Mouse (Mus musculus) forebrain, embryonic 14.5 days (tissue): ENCODE results near the gene Jmjd7. TPM values are rescaled to one million over a fixed set of nuclear protein-coding genes. Genes with fewer than 3 reads are reported as not detected.

ENCODE experiments used
- ATAC-seq: fragments of 200-750 bp; cut with Nextera tagmentation; 2 replicates; pipeline ENCODE4 v1.8.0; 2017; ENCODE audit warnings: mild to moderate bottlenecking, moderate library complexity
- DNase-seq: peaks from one replicate; pipeline ENCODE4 v3.0.0-alpha.2; 2015; ENCODE audit warnings: low spot score
- H3K27ac ChIP-seq: fragments of 300-500 bp; sonication (generic); 2 replicates; pipeline ENCODE4 v1.5.1; 2014; ENCODE audit warnings: low read depth, mild to moderate bottlenecking, control low read depth, low read length, moderate library complexity
- H3K27me3 ChIP-seq: fragments of 300-500 bp; sonication (generic); replicated peaks from 2 replicates; pipeline ENCODE4 v1.6.1; 2014; ENCODE audit warnings: low read length, control low read depth, mixed read lengths; ENCODE audit not compliant: control insufficient read depth, insufficient read depth
- H3K36me3 ChIP-seq: fragments of 300-500 bp; sonication (generic); 2 replicates; pipeline ENCODE4 v1.6.1; 2014; ENCODE audit warnings: low read length, control low read depth; ENCODE audit not compliant: control insufficient read depth, insufficient read depth
- H3K4me1 ChIP-seq: fragments of 300-500 bp; sonication (generic); 2 replicates; pipeline ENCODE4 v1.6.1; 2014; ENCODE audit warnings: antibody characterized with exemption, low read length, control low read depth; ENCODE audit not compliant: control insufficient read depth, insufficient read depth
- H3K4me2 ChIP-seq: fragments of 300-500 bp; sonication (generic); 2 replicates; pipeline ENCODE4 v1.6.1; 2014; ENCODE audit warnings: mild to moderate bottlenecking, control low read depth, low read length
- H3K4me3 ChIP-seq: fragments of 300-500 bp; sonication (generic); 2 replicates; pipeline ENCODE4 v1.5.1; 2014; ENCODE audit warnings: low read depth, low read length, control low read depth
- H3K9ac ChIP-seq: fragments of 300-500 bp; sonication (generic); 2 replicates; pipeline ENCODE4 v1.6.1; 2014; ENCODE audit warnings: mild to moderate bottlenecking, low read length, control low read depth, moderate library complexity
- H3K9me3 ChIP-seq: fragments of 300-500 bp; sonication (generic); replicated peaks from 2 replicates; pipeline ENCODE4 v1.6.1; 2016; ENCODE audit warnings: low read length, control low read depth, mixed read lengths; ENCODE audit not compliant: control insufficient read depth
- WGBS: fragments of 180-500 bp; shearing (Covaris S2); extraction: QIAGEN DNeasy Blood & Tissue Kit; methylation state at CpG from one replicate; pipeline ENCODE4 v1.1.7; 2014; 5-methylcytosine and 5-hydroxymethylcytosine counted together
- polyA plus RNA-seq: library from polyadenylated mRNA; unstranded; fragments of >200 nt; fragmentation: Nextera tagmentation; extraction: Ambion mirVana; gene quantifications from 2 replicates; pipeline ENCODE4 v1.2.1, GENCODE M21; 2014

Jmjd7 gene
- polyA plus RNA-seq, 1 experiment from 2014 or later, result 23.3 TPM

DNA sequence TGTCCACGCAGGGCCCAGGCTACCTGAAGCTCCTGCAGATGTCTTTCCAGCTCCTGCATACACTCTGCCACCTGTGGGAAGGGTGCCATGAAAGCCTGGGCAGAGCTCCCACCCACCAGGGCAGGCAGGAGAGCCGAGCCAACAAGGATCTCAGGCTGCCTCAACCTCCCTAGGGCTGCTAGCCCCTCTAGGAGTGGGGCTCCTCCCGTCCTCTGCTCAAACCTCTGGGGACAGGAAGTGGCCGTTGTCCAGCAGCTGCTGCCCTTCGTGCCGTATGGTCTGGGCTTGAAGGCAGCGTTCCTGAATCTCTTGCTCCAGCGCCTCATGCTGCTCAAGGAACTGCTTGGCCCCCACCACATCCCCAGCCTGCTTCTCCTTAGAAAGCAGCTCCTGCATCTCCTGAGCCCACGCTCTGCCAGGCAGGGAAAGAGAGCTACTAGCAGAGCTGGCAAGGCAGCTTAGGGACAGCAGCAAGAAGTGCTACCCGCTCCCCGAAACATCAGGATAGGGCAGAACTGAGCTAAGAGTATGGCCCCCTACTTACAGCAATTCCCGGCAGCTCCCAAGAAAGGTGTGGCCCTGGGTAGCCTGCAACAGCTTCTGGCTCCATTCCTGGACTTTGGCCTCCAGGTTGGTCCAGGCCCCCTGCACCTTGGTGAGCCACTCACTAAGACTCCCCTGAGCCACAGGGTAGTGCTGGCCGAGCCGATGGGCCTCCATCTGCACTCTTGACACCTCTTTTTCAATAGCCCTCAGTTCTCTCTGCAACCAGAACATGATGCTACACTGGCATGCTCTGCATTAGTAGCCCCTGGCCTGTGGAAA lies 19.4 kb downstream of the Jmjd7 start:
- no peak overlapping the region for H3K4me3 ChIP-seq
- H3K27ac ChIP-seq, result no peak overlapping the region
- no peaks in the 10 kb centered on the region for H3K4me1 ChIP-seq
- H3K27me3 ChIP-seq, result no peaks in the 10 kb centered on the region
- H3K36me3 ChIP-seq, result peaks cover 8% of the 10 kb centered on the region
- ATAC-seq (no peak), DNase-seq (no peak)
- WGBS, result 73% methylated on average over 14 of the region's 14 CpGs
- no peak overlapping the region for H3K9ac ChIP-seq
- H3K4me2 ChIP-seq, result no peak overlapping the region
- H3K9me3 ChIP-seq, result no peaks in the 10 kb centered on the region

DNA sequence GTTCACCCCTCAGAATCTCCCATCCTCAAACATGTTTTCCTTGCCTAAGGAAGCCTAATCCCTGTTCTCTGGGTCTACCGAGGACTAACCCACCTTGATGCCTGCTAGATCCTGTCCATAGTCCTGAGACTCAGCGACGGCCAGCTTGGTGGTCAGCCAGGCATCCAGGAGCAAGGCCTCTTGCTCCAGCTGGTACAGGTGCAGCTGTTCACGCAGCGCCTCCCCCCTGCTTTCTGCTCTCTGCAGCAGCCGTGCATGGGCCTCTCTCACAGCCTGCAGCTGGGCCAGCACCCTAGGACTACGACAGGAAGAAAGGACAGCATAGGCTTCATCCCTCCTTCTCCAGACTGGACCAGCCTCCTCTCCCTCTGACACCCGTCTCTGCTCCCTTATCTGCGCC lies 20.9 kb downstream of the Jmjd7 start:
- Histone ChIP-seq H3K27me3 (no peaks in the 10 kb centered on the region), H3K9ac (no peak overlapping the region), H3K4me2 (no peak overlapping the region), H3K27ac (no peak overlapping the region), H3K4me3 (no peak overlapping the region), H3K9me3 (no peaks in the 10 kb centered on the region), H3K4me1 (no peaks in the 10 kb centered on the region), H3K36me3 (no peaks in the 10 kb centered on the region)
- no peak for ATAC-seq
- 71% methylated on average over 9 of the region's 9 CpGs for WGBS
- no peak for DNase-seq

DNA sequence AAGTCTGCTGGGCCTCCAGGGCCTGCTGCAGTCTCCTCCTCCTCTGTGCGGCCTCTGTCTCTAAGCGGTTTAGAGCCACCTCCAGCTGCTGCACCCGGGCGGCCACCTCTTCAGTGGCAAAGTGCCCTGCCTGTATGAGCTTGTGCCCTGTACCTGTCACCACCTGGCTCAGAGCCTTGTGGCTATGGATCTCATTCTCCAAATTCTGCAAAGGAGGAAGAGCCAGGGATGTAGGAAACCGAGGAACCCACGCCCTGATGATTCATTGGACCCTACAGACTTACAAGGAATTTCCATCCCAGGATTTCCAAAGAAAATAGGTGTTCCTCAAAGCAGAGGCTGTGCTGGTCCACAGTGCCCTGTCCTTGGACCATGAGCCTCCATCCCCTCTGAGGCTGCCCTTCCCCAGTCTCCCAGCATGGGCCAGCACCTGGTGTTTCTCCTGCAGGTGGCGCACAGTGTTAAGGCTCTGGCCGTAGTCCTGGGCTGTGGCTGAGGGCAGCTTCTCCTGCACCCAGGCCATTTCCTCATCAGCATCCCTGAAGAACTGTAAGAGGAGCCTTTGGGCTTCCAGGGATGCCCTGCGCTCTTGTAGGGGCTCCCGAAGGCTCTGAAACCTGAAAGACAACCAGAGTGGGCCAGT lies 22.5 kb downstream of the Jmjd7 start:
- Histone ChIP-seq H3K27ac (no peak overlapping the region), H3K4me2 (no peak overlapping the region), H3K4me1 (no peaks in the 10 kb centered on the region), H3K9ac (no peak overlapping the region), H3K9me3 (no peaks in the 10 kb centered on the region), H3K36me3 (no peaks in the 10 kb centered on the region), H3K4me3 (no peak overlapping the region), H3K27me3 (no peaks in the 10 kb centered on the region)
- no peak for ATAC-seq
- WGBS, result 65% methylated on average over 10 of the region's 10 CpGs
- peak; percentile 8 for DNase-seq

DNA sequence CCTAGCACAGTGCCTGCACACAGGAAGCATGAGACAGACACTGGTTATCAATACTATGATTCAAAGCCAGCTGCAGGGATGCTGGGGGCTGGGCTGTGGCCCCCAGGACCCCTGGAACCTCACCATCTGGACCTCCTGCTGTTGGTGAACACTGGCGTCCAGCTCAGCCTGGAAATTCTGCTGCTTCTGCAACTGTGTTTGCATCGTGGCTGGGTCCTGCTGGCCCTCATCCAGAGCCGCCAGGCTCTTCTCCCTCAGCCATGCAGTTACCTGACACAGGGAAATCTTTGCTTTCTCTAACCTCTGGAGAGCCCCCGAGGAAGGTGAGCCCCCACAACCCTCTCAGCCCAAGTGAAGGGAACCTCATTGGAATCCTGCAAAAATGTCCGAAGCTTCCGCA lies 24.1 kb downstream of the Jmjd7 start:
- no peak overlapping the region for H3K4me2 ChIP-seq
- no peaks in the 10 kb centered on the region for H3K4me1 ChIP-seq
- DNase-seq, result no peak
- 66% methylated on average over 6 of the region's 6 CpGs for WGBS
- no peaks in the 10 kb centered on the region for H3K27me3 ChIP-seq
- no peak overlapping the region for H3K27ac ChIP-seq
- H3K9me3 ChIP-seq, result no peaks in the 10 kb centered on the region
- H3K4me3 ChIP-seq, result no peak overlapping the region
- H3K9ac ChIP-seq, result no peak overlapping the region
- no peak for ATAC-seq
- H3K36me3 ChIP-seq, result no peaks in the 10 kb centered on the region

DNA sequence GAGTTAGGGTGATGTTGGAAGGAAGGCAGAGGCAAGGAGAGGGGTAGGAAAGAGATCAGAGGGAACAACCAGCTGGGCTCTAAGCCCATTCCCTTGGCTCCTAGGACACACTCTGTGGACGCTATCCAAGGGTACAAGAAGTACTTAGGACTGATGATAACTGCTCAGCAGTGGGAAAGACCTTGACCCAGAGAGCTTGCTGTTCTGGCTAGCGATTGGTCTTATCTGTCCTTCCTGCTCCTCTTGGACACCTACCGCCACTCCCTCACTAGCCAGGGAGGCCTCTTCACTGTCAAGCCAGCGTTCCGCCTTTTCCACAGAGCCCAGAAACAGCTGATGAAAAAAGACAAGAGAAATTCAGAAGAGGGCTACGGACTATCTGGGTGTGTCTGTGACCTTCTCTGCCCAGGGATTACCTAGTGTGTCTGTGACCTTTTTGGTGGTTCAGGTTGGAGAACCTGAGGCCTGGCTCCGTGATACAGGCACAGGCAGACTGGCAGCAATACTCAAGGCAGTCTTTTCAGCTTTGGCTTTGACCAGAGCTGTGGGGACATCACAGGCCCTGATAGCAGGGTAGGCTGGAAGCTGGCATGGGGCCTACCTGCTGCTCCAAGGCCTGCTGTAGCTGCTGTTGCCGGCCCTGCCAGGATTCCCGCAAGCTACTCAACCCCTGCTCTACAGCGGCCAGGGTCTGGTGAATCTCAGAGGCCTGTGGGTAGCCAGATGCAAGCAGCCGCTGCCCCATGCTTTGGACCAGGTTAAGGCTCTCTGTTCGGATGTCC lies 27.7 kb downstream of the Jmjd7 start:
- 92% methylated on average over 12 of the region's 12 CpGs for WGBS
- Histone ChIP-seq H3K4me1 (no peaks in the 10 kb centered on the region), H3K4me2 (no peak overlapping the region), H3K27ac (no peak overlapping the region), H3K27me3 (no peaks in the 10 kb centered on the region), H3K4me3 (no peak overlapping the region), H3K36me3 (no peaks in the 10 kb centered on the region), H3K9me3 (no peaks in the 10 kb centered on the region), H3K9ac (no peak overlapping the region)
- no peak for DNase-seq
- no peak for ATAC-seq

DNA sequence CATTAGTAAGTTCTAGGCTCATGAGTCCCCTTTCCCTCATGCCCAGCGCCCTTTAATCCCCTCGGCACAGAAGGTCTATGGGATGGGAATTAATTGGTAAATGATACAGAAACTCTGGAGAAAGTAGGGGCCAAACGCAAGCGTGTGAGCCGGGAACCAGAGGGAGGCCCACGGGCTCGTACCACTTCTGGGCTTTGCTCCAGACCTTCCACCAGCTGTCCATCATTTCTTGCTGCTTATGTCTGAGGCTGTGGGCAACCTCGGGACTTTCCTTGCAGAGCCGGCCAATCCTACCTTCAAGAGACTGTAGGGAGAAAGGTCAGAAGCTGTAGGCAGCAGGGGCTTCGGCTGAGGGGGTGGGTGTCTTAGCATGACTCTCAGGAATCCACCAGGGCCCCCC lies 28.6 kb downstream of the Jmjd7 start:
- Histone ChIP-seq H3K4me2 (no peak overlapping the region), H3K4me3 (no peak overlapping the region), H3K9me3 (no peaks in the 10 kb centered on the region), H3K27me3 (no peaks in the 10 kb centered on the region), H3K36me3 (no peaks in the 10 kb centered on the region), H3K9ac (no peak overlapping the region), H3K4me1 (no peaks in the 10 kb centered on the region), H3K27ac (no peak overlapping the region)
- no peak for ATAC-seq
- DNase-seq, result no peak
- 73% methylated on average over 10 of the region's 10 CpGs for WGBS

DNA sequence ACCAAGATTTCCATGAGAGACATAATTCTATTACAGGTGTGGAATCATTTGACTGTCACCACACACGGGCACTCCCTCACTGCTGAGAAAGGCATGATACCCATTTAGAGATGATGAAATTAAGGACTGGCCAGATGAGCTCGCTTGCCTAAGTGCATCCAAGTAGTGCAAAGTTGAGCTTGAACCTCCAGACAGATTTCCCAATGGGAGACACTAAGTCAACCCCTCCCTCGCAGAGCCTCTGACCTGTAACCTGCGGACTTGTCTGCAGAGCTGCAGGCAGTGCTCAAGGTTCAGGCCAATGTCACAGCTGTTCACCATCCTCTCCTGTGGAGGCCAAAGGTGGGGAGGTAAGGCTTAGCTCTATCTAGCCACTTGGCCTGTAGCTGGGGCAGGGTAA lies 31.5 kb downstream of the Jmjd7 start:
- ATAC-seq (no peak), DNase-seq (no peak)
- Histone ChIP-seq H3K27me3 (no peaks in the 10 kb centered on the region), H3K4me3 (no peak overlapping the region), H3K9me3 (no peaks in the 10 kb centered on the region), H3K4me1 (no peaks in the 10 kb centered on the region), H3K9ac (no peak overlapping the region), H3K27ac (no peak overlapping the region), H3K4me2 (no peak overlapping the region), H3K36me3 (no peaks in the 10 kb centered on the region)
- WGBS, result 85% methylated on average over 4 of the region's 4 CpGs

DNA sequence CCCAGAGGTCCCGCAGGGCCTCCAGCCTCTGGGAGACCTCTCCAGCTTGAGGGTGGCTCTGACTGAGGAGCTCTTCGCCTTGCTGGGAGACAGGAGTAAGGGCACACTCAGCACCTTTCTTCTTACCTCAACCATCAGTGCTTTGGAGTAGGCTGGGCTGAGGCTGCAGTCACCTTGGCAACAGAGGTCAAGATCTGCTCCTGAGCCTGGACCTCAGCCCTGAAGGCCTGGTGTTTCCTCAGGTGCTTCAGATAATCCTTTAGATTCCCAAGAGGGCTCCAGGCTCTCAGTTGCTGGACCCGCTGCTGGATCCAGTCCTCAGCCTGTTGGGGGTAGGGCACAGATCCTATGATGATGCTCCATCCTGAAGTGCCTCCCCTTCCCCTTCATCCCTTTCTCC lies 32.2 kb downstream of the Jmjd7 start:
- no peaks in the 10 kb centered on the region for H3K27me3 ChIP-seq
- no peak overlapping the region for H3K27ac ChIP-seq
- no peak overlapping the region for H3K4me2 ChIP-seq
- DNase-seq (no peak), ATAC-seq (no peak)
- no peak overlapping the region for H3K9ac ChIP-seq
- no peak overlapping the region for H3K4me3 ChIP-seq
- H3K4me1 ChIP-seq, result no peaks in the 10 kb centered on the region
- no peaks in the 10 kb centered on the region for H3K9me3 ChIP-seq
- H3K36me3 ChIP-seq, result no peaks in the 10 kb centered on the region
- 86% methylated on average over 3 of the region's 3 CpGs for WGBS

DNA sequence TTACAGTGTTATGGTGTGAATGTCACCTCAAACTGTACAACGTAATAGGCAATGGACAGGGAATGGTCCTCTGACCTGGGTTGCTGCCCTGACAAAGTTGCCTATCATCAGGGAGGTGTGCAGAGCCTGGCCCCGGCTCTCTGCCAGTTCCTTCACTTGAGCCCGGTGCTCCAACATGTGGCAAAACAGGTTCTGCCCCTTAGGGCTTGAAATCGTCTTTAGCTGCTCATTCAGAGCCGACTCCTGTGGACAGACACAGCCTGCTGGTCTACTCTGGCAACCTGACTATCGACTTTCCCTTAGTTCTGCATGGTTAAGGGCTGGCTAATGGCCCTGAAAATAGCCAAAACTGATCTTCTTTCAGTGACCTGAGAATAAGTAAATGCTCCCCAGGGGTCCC lies 32.9 kb downstream of the Jmjd7 start:
- H3K27me3 ChIP-seq, result no peaks in the 10 kb centered on the region
- WGBS, result 69% methylated on average over 6 of the region's 6 CpGs
- DNase-seq (no peak), ATAC-seq (no peak)
- no peak overlapping the region for H3K4me3 ChIP-seq
- H3K9ac ChIP-seq, result no peak overlapping the region
- H3K4me1 ChIP-seq, result no peaks in the 10 kb centered on the region
- no peaks in the 10 kb centered on the region for H3K9me3 ChIP-seq
- no peak overlapping the region for H3K27ac ChIP-seq
- no peaks in the 10 kb centered on the region for H3K36me3 ChIP-seq
- no peak overlapping the region for H3K4me2 ChIP-seq
